Comparison of ENCODE assay signal across 8 mouse cellular contexts in the genomic region with DNA sequence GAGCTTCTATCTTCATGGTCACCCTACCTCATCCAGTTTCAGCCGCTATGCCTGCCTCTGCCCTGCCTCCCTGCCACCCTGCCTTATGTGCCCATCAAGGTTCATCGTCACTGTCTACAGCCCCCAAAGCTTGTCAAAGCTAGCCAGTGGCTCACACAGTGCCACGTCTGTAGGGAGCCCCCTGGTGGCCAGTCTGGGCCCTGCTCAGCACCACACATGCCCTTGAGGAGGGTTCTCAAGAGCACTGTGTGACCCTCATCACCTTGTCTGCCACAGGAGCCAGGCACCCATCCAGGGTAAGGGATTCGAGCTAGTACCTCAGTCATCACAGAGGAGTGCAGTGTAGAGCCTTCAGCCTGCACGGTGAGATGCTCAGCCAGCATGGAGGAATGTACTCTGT.
DNase-seq lines count a peak whose midpoint lies in the region; ATAC-seq lines count a peak whose summit lies in the region.

No protein-coding gene starts in this region.

- H3K9ac ChIP-seq in forebrain, embryonic 13.5 days, result no peak overlapping the region
- H3K9ac ChIP-seq in intestine, embryonic 16.5 days (ENCODE audit: low read depth, low read length), result no peak overlapping the region
- H3K9ac ChIP-seq in limb, embryonic 12.5 days (replicated peaks), result no peak overlapping the region

- peaks cover 88% of the 10 kb centered on the region for H3K27me3 ChIP-seq in forebrain, embryonic 13.5 days
- H3K27me3 ChIP-seq in intestine, embryonic 16.5 days (replicated peaks; ENCODE audit: control insufficient read depth, insufficient read depth, low read length), result peaks cover 18% of the 10 kb centered on the region; the same call in 1 of the 2 replicates
- H3K27me3 ChIP-seq in limb, embryonic 12.5 days, result peaks cover 91% of the 10 kb centered on the region
- H3K27me3 ChIP-seq in splenic B cell, adult 2 months (ENCODE audit: control insufficient read depth, insufficient read depth, low read length, poor library complexity, severe bottlenecking), result no peaks in the 10 kb centered on the region

- no peak overlapping the region for H3K4me3 ChIP-seq in forebrain, embryonic 13.5 days
- no peak overlapping the region for H3K4me3 ChIP-seq in intestine, embryonic 16.5 days (ENCODE audit: low read length)
- no peak overlapping the region for H3K4me3 ChIP-seq in limb, embryonic 12.5 days (replicated peaks)

- H3K4me2 ChIP-seq in forebrain, embryonic 13.5 days, result no peak overlapping the region
- no peak overlapping the region for H3K4me2 ChIP-seq in intestine, embryonic 16.5 days (ENCODE audit: low read depth, low read length)
- no peak overlapping the region for H3K4me2 ChIP-seq in limb, embryonic 12.5 days

- peak; percentile 25; the same call in 1 of the 2 replicates for ATAC-seq in forebrain, embryonic 13.5 days
- ATAC-seq in intestine, embryonic 16.5 days, result peak; percentile 31; the same call in 1 of the 2 replicates
- ATAC-seq in limb, embryonic 12.5 days (ENCODE audit: insufficient number of reproducible peaks, insufficient read depth, low FRiP score, low TSS enrichment, low read depth), result 0 out of 2 replicates have a peak, but pooled peaks have one; percentile 12
- ATAC-seq in monocyte, adult 5-6 weeks (replicated peaks; ENCODE audit: insufficient number of reproducible peaks, low FRiP score, low TSS enrichment, poor library complexity, severe bottlenecking), result peak; percentile 53; the same call in 1 of the 2 replicates

- H3K4me1 ChIP-seq in forebrain, embryonic 13.5 days, result peaks cover 40% of the 10 kb centered on the region
- H3K4me1 ChIP-seq in intestine, embryonic 16.5 days (ENCODE audit: control insufficient read depth, insufficient read depth, low read length), result no peaks in the 10 kb centered on the region
- peaks cover 8% of the 10 kb centered on the region; the same call in 1 of the 2 replicates for H3K4me1 ChIP-seq in limb, embryonic 12.5 days (replicated peaks)

- H3K27ac ChIP-seq in forebrain, embryonic 13.5 days, result no peak overlapping the region
- H3K27ac ChIP-seq in intestine, embryonic 16.5 days (ENCODE audit: low read length), result no peak overlapping the region
- H3K27ac ChIP-seq in limb, embryonic 12.5 days, result no peak overlapping the region

- 23% methylated on average over 5 of the region's 5 CpGs for WGBS in forebrain, embryonic 13.5 days
- 22% methylated on average over 5 of the region's 5 CpGs for WGBS in intestine, embryonic 16.5 days
- WGBS in limb, embryonic 12.5 days, result 16% methylated on average over 5 of the region's 5 CpGs

- peak; percentile 72 for DNase-seq in layer of hippocampus, adult 11-12 months (ENCODE audit: low spot score)
- DNase-seq in layer of hippocampus, adult 9-10 months (ENCODE audit: low spot score), result no peak
- DNase-seq in c-Kit-negative CD71-positive TER-119-positive erythroid progenitor cells, embryonic 14.5 days (ENCODE audit: low read depth, low spot score), result peak; percentile 21
- peak; percentile 70 for DNase-seq in splenic B cell, adult 2 months (ENCODE audit: low read depth, low spot score)

- H3K9me3 ChIP-seq in forebrain, embryonic 13.5 days (replicated peaks), result no peaks in the 10 kb centered on the region
- no peaks in the 10 kb centered on the region for H3K9me3 ChIP-seq in intestine, embryonic 16.5 days (ENCODE audit: control insufficient read depth, low read length)
- H3K9me3 ChIP-seq in limb, embryonic 12.5 days, result no peaks in the 10 kb centered on the region

- no peaks in the 10 kb centered on the region for H3K36me3 ChIP-seq in forebrain, embryonic 13.5 days (ENCODE audit: poor library complexity, severe bottlenecking)
- H3K36me3 ChIP-seq in intestine, embryonic 16.5 days (ENCODE audit: control insufficient read depth, insufficient read depth, low read length), result no peaks in the 10 kb centered on the region
- no peaks in the 10 kb centered on the region for H3K36me3 ChIP-seq in limb, embryonic 12.5 days
- H3K36me3 ChIP-seq in splenic B cell, adult 2 months (ENCODE audit: control insufficient read depth, insufficient read depth, low read length, poor library complexity, severe bottlenecking), result no peaks in the 10 kb centered on the region
